Mouse (Mus musculus) embryonic fibroblast, embryonic 13.5 days (primary cell): ENCODE results near the gene Pard3.

ENCODE experiments used
- CTCF ChIP-seq: IDR thresholded peaks from 2 replicates; pipeline ENCODE4 v1.5.1; 2011; ENCODE audit warnings: mild to moderate bottlenecking, control low read depth, low read length, moderate library complexity, borderline replicate concordance; ENCODE audit not compliant: insufficient read depth
- POLR2A ChIP-seq: IDR thresholded peaks from 2 replicates; pipeline ENCODE4 v1.6.1; 2011; ENCODE audit warnings: low read depth, mild to moderate bottlenecking, control low read depth, low read length, moderate library complexity

DNA sequence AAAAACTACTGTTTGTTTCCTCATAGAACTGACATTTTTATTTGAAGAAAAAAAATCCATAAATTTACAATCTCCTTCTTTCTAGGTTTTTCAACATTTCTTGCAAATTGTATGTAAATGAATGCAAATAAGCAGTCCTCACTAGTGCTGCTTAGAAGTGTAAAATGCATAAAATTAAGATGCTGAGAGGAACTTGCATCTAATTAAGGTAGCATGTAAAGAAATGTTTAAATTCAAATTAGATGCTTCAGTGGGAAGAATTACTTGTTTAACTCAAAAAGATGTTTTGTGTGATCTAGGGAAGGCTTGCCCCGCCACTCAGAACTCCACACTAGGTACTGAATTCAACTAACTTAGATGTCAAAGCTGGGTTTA, 472.1 kb downstream of the Pard3 start:
- TF ChIP-seq CTCF (no peak), POLR2A (no peak)
